Mouse (Mus musculus): Measurements from ENCODE around the gene Fgd5. TPM values are rescaled to one million over a fixed set of nuclear protein-coding genes. Genes with fewer than 3 reads are reported as not detected.
"Not testable (repeated sequence)": the region's sequence is repeated elsewhere in the genome, so short reads cannot be mapped to it uniquely, and the experiment has no call there.

Gene Fgd5
- polyA plus RNA-seq, 1 experiment from 2014 or later = 12.9 TPM

DNA sequence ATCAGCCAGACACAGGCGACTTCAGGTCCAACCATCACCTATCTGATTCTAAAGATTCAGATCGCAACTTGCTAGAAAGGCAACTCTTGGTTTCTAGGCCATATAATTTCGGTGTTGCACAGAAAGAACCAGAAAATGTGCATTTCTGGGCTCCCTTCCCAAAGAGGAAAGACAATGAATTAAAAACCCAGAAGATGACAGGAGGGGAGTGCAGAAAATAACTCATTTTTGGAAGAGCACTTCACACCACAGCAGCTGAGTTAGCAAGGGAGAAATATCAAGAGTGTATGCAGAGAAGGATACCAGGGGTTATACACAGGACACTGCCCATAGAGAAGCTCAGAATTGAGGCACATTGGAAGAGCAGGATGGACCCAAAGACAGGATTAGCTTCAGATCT, 106.3 kb downstream of the Fgd5 start:
- H3K36me3 ChIP-seq = no peaks in the 10 kb centered on the region
- WGBS = 70% methylated on average over 3 of the region's 3 CpGs

DNA sequence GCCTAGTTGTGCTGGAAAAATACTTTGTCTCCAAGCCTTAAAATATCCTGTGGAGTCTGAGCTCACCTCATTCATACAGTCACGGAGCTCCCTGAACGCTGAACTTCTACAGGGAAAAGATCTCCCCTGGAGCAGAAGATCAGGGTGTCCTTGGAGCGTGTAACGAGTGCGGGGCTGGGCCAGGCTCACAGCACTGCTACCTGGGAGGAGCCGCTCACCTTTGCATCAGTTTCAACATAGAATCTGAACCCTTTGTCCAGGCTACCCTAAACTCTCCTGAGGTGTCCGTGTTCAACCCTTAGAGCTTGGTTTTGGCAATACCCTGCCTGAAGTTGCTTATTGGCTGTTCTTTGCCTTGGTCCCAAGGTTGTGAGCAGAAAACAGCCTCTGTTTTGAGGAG, 110.5 kb downstream of the Fgd5 start:
- H3K27ac ChIP-seq = not testable (repeated sequence)
- WGBS = 82% methylated on average over 7 of the region's 7 CpGs

More for the DNA sequence above, 106.3 kb downstream of the Fgd5 start:
- H3K4me1 ChIP-seq = no peaks in the 10 kb centered on the region; the same call in 1 of the 2 replicates
- H3K4me3 ChIP-seq = no peak overlapping the region
- H3K9me3 ChIP-seq = no peaks in the 10 kb centered on the region
- H3K27me3 ChIP-seq (ENCODE audit: insufficient read depth, poor library complexity, severe bottlenecking) = no peaks in the 10 kb centered on the region
- H3K27ac ChIP-seq = no peak overlapping the region
- DNase-seq (ENCODE audit: low spot score) = peak; percentile 3

DNA sequence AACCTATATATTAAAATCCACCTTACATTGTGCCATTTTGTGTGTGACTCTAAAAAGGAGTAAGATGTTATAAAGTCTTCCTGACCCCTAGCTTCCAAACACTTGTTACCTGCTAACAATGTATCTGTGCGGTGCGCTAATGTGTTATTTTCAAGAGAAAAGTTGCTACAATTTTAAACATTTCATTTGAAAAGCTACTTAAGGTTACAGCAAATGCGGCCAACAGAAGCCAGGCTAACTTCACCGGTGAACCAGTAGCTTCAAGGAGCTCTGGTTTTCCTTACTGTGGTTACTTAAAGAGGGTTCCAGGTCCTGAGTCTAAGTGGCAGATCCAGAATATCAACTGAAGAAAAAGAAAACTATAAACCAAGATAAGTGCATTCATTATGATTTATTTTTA, 111.3 kb downstream of the Fgd5 start:
- H3K9me3 ChIP-seq = no peaks in the 10 kb centered on the region
- peak; percentile 10 for DNase-seq (ENCODE audit: low spot score)
- WGBS = 93% methylated on average over 4 of the region's 4 CpGs
- no peaks in the 10 kb centered on the region for H3K36me3 ChIP-seq
- peaks cover 18% of the 10 kb centered on the region for H3K4me1 ChIP-seq
- peak overlapping the region; percentile 91 for H3K4me3 ChIP-seq
- H3K27me3 ChIP-seq (ENCODE audit: insufficient read depth, poor library complexity, severe bottlenecking) = no peaks in the 10 kb centered on the region
- no peak overlapping the region for H3K27ac ChIP-seq

More for the DNA sequence above, 110.5 kb downstream of the Fgd5 start:
- H3K27me3 ChIP-seq (ENCODE audit: insufficient read depth, poor library complexity, severe bottlenecking); H3K9me3 ChIP-seq; H3K36me3 ChIP-seq; H3K4me3 ChIP-seq: not testable (repeated sequence)
- peaks cover 17% of the 10 kb centered on the region for H3K4me1 ChIP-seq
- peak; percentile 53 for DNase-seq (ENCODE audit: low spot score)

DNA sequence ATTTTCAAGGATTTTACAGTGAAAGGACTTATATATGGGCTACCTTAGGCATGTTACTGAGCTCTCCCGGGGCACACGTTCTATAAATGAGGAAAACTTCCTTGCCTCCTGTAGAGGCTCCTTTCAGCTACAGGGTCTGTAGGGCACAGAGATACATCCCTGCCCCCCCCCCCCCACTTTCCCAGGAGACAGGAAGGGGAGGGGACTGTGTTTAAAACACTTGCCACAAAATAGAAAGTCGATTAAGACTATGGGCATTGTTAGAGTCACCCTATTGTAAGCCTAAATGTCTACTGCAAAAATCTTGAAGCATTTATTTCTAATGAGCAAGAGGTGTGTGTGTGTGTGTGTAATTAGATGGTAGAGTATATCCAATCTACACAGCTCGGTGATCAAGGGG, 111.8 kb downstream of the Fgd5 start:
- WGBS = 5% methylated on average over 4 of the region's 4 CpGs
- Histone ChIP-seq H3K27ac (peak overlapping the region; percentile 99), H3K27me3 (ENCODE audit: insufficient read depth, poor library complexity, severe bottlenecking) (no peaks in the 10 kb centered on the region), H3K4me3 (peak overlapping the region; percentile 91), H3K36me3 (no peaks in the 10 kb centered on the region), H3K9me3 (no peaks in the 10 kb centered on the region), H3K4me1 (peaks cover 22% of the 10 kb centered on the region)
- DNase-seq (ENCODE audit: low spot score) = peak; percentile 66

DNA sequence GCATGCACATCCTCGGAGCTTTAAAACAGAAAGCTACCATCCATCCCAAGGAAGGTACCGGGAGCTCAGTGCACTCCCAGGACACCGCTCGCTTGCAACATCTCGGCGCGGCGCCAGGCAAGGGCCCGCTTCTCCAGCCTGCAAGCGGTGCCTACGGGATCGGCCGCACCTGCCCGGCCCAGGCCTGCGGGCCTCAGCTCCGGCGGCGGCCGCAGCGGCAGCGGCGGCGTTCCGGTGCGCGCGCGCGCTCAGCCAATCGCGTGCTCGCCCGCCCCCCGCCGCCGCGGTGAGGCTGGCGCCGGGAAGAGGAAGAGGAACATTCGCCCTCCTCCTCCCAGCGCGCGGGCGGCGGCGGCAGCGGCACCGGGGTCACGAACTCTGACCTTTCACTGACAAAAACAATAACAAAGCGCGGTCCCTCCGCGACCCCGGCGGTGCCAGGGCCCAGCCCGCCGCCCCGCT, 112.5 kb downstream of the Fgd5 start, which contains the start of gene Nr2c2:
Gene Nr2c2, plus strand, starts transcription at position 261 of the 462 bp plus-strand sequence.
- H3K9me3 ChIP-seq = no peaks in the 10 kb centered on the region
- WGBS = under 1% methylated on average over 51 of the region's 58 CpGs

DNA sequence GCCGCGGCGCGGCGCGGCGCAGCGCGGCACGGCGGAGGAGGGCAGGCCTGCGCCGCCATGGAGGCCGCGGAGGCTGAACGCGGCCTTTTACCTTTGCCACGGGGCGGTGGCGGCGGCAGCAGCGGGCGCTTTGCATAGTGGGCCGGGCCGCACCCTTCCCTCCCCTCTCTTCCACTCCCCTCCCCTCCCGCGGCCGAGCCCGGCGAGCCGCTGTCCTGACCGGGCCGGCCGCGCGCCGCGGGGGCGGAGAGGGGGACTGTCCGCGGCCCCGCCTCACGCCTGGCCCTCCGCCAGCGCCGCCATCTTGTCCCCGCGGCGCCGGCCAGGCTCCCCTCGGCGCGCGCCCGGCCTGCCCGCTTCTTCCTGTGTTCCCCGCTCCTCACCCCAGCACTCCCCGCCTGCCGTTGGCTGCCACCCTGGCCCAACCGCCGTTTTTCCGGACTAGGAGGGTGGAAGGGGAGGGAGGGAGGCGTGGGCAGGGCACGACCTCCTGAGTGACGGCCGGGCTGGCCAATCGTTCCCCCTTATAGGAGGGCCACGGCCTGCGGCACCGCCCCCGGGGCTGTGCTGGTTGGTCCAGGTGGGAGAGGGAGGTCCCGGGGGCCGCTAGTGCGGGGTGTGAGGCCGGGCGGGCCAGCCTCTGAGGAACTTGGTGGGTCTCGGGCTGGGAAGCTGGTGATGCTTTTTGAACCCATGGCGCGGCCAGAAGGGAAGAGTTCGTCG, 113.2 kb downstream of the Fgd5 start:
- WGBS = under 1% methylated on average over 66 of the region's 81 CpGs
- H3K36me3 ChIP-seq = no peaks in the 10 kb centered on the region
- no peaks in the 10 kb centered on the region for H3K9me3 ChIP-seq
- peak; percentile 99 for DNase-seq (ENCODE audit: low spot score)
- H3K4me3 ChIP-seq = peak overlapping the region; percentile 91
- no peaks in the 10 kb centered on the region for H3K27me3 ChIP-seq (ENCODE audit: insufficient read depth, poor library complexity, severe bottlenecking)
- H3K27ac ChIP-seq = peak overlapping the region; percentile 99
- H3K4me1 ChIP-seq = peaks cover 25% of the 10 kb centered on the region

More for the DNA sequence above, 112.5 kb downstream of the Fgd5 start, which contains the start of gene Nr2c2:
- Histone ChIP-seq H3K27ac (peak within 1 kb of the TSS; percentile 99), H3K27me3 (ENCODE audit: insufficient read depth, poor library complexity, severe bottlenecking) (no peaks in the 10 kb centered on the region), H3K36me3 (no peaks in the 10 kb centered on the region), H3K4me1 (peaks cover 25% of the 10 kb centered on the region), H3K4me3 (peak within 1 kb of the TSS; percentile 91)
- DNase-seq (ENCODE audit: low spot score) = peak; percentile 86

DNA sequence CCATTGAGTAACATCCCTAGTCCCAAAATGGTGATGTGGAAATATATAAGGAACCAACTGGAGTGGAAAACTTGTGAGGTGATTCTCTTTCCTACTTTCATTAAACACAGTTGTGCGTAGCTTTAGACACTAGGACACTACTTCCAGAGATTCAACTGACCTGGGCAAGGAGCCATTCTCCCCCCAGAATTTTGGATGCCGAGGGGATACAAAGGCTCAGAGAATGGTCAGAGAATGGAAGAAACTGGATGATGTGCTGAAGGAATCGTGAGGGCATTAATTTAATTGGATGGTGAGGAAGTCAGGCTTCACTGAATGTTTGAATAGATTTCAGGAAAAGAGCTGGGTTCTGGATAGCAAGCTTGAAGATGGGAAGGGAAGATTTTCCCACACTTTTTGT, 114.1 kb downstream of the Fgd5 start:
- no peaks in the 10 kb centered on the region for H3K27me3 ChIP-seq (ENCODE audit: insufficient read depth, poor library complexity, severe bottlenecking)
- no peaks in the 10 kb centered on the region for H3K9me3 ChIP-seq
- no peaks in the 10 kb centered on the region for H3K36me3 ChIP-seq
- 50% methylated on average over 3 of the region's 3 CpGs for WGBS
- H3K4me3 ChIP-seq = peak overlapping the region; percentile 91
- DNase-seq (ENCODE audit: low spot score) = no peak
- peak overlapping the region; percentile 99 for H3K27ac ChIP-seq
- peaks cover 25% of the 10 kb centered on the region for H3K4me1 ChIP-seq

DNA sequence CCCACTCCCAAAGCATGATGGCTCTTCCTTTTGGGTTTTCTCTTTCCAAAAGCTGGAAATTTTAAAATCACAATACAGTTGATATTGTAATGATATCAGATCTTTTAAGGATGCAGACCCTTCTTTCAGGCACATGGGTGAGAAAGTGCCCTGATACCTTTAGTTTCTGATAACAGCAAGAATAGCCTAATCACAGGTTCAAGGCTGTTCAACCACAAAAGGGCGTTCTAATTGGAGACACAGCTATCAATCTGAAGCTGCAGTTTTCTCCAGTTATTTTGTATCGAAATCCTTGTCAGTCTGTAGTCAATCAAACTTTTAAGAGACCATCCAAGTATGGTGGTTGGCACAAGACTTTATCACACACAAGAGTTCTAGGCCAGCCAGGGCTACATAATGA, 115.2 kb downstream of the Fgd5 start:
- H3K27ac ChIP-seq = no peak overlapping the region
- H3K27me3 ChIP-seq (ENCODE audit: insufficient read depth, poor library complexity, severe bottlenecking) = no peaks in the 10 kb centered on the region
- DNase-seq (ENCODE audit: low spot score) = no peak
- H3K9me3 ChIP-seq = no peaks in the 10 kb centered on the region
- H3K4me3 ChIP-seq = no peak overlapping the region
- H3K4me1 ChIP-seq = peaks cover 25% of the 10 kb centered on the region
- no peaks in the 10 kb centered on the region for H3K36me3 ChIP-seq
- WGBS = 85% methylated on average over 2 of the region's 2 CpGs

DNA sequence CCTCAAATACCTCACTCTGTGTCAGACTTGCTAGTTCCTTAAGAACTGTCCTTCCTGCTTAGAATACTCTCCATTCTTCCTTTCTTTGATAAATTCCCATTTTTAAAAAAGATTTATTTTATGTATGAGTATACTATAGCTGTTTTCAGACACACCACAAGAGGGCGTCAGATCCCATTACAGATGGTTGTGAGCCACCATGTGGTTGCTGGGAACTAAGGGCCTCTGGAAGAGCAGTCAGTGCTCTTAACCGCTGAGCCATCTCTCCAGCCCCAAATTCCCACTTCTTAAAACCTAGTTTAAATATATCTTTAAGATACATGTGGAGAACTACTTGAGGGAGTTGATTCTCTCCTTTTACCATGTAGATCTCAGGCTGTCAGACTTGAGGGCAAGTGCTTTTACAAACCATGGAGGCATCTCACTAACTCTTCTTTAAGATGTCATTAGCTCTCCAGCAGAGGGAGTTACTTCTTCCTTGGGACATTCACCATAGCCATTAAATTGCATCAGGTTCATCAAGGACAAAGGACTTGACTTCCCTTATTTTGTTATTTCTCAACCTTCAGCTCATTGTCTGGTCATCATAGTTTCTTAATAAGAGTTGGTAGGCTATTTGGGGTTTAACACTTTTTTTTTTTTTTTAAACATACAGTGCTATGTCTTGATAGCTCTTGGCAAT, 122.1 kb downstream of the Fgd5 start:
- no peak for DNase-seq (ENCODE audit: low spot score)
- no peaks in the 10 kb centered on the region for H3K27me3 ChIP-seq (ENCODE audit: insufficient read depth, poor library complexity, severe bottlenecking)
- H3K27ac ChIP-seq = no peak overlapping the region

DNA sequence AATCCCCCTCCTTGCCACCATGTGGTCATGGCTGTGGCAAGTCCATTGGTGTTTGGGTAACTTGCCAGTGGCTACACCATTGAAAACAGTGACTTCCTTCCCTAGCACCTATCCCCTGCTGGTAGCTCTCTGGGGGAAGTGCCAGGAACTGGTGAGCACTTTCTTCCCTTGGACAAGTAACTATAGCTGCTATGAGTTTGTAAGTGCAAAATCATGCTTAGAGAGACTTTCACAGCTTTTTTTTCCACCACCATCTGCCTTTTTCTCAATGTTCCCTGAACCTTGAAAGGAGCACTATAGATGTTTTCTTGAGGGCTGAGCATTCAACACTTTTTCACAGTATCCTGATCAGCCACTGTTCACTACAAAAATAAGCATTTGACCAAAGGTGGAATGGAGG, 145.9 kb downstream of the Fgd5 start:
- Histone ChIP-seq H3K4me1 (no peaks in the 10 kb centered on the region), H3K9me3 (no peaks in the 10 kb centered on the region), H3K4me3 (no peak overlapping the region), H3K36me3 (0 out of 2 replicates have a peak, but pooled peaks cover 3% of the 10 kb centered on the region), H3K27ac (no peak overlapping the region), H3K27me3 (ENCODE audit: insufficient read depth, poor library complexity, severe bottlenecking) (no peaks in the 10 kb centered on the region)
- no peak for DNase-seq (ENCODE audit: low spot score)

More for the DNA sequence above, 122.1 kb downstream of the Fgd5 start:
- 72% methylated on average over 2 of the region's 2 CpGs for WGBS
- no peak overlapping the region for H3K4me3 ChIP-seq
- 0 out of 2 replicates have a peak, but pooled peaks cover 5% of the 10 kb centered on the region for H3K4me1 ChIP-seq
- no peaks in the 10 kb centered on the region for H3K36me3 ChIP-seq
- no peaks in the 10 kb centered on the region for H3K9me3 ChIP-seq

Other genes with a start within 250 kb of the Fgd5 start
- 5.6 and 9.4 TPM in 2 replicates for gene Grip2, start 151.6 kb upstream of the Fgd5 start, polyA plus RNA-seq (2016; fragmentation: Nextera tagmentation; extraction: Ambion mirVana)
- gene Ccdc174, start 100.8 kb upstream of the Fgd5 start, polyA plus RNA-seq (2016; fragmentation: Nextera tagmentation; extraction: Ambion mirVana) = 22.1 and 26.2 TPM in 2 replicates
- gene 4930590J08Rik, start 76.1 kb upstream of the Fgd5 start, polyA plus RNA-seq (2016; fragmentation: Nextera tagmentation; extraction: Ambion mirVana) = 0.19 and 0.51 TPM in 2 replicates
- gene Nr2c2, start 112.5 kb downstream of the Fgd5 start, polyA plus RNA-seq (2016; fragmentation: Nextera tagmentation; extraction: Ambion mirVana) = 15.0 and 15.6 TPM in 2 replicates
- 86.0 and 95.1 TPM in 2 replicates for gene Mrps25, start 205.2 kb downstream of the Fgd5 start, polyA plus RNA-seq (2016; fragmentation: Nextera tagmentation; extraction: Ambion mirVana)
- gene Rbsn, start 236.0 kb downstream of the Fgd5 start, polyA plus RNA-seq (2016; fragmentation: Nextera tagmentation; extraction: Ambion mirVana) = 18.7 and 19.1 TPM in 2 replicates

All from heart, embryonic 10.5 days (tissue).